Mouse (Mus musculus): ENCODE results near the gene Mogat2.

Mogat2 gene

GRCm38 (mm10) chr7:99175118-99175517 lies 63.3 kb downstream of the Mogat2 start:
- in situ Hi-C loops (cut with MboI; ENCODE audit: low pct_unique_long_range_greater_than_20kb in 1 of 2, low sequenced_read_pairs in 2 of 2, unreplicated experiment in 1 of 2), result no loop called here

- in situ Hi-C loops (cut with MboI; ENCODE audit: low pct_unique_long_range_greater_than_20kb in 1 of 2, low sequenced_read_pairs in 2 of 2, unreplicated experiment in 1 of 2), result no loop called here
These were observed 64.4 kb downstream of the Mogat2 start for GRCm38 (mm10) chr7:99174006-99174405.

GRCm38 (mm10) chr7:99172898-99173297 lies 65.5 kb downstream of the Mogat2 start:
- in situ Hi-C loops (cut with MboI; ENCODE audit: low pct_unique_long_range_greater_than_20kb in 1 of 2, low sequenced_read_pairs in 2 of 2, unreplicated experiment in 1 of 2), result no loop called here

GRCm38 (mm10) chr7:99171730-99172463 lies 66.5 kb downstream of the Mogat2 start:
- in situ Hi-C loops (cut with MboI; ENCODE audit: low pct_unique_long_range_greater_than_20kb in 1 of 2, low sequenced_read_pairs in 2 of 2, unreplicated experiment in 1 of 2), result no loop called here

- in situ Hi-C loops (cut with MboI; ENCODE audit: low pct_unique_long_range_greater_than_20kb in 1 of 2, low sequenced_read_pairs in 2 of 2, unreplicated experiment in 1 of 2), result no loop called here
These were observed 67.9 kb downstream of the Mogat2 start for GRCm38 (mm10) chr7:99170519-99170918.

GRCm38 (mm10) chr7:99169717-99170403 lies 68.6 kb downstream of the Mogat2 start:
- in situ Hi-C loops (cut with MboI; ENCODE audit: low pct_unique_long_range_greater_than_20kb in 1 of 2, low sequenced_read_pairs in 2 of 2, unreplicated experiment in 1 of 2), result no loop called here
